Comparison of ENCODE assay signal across 23 mouse cellular contexts in the genomic region with DNA sequence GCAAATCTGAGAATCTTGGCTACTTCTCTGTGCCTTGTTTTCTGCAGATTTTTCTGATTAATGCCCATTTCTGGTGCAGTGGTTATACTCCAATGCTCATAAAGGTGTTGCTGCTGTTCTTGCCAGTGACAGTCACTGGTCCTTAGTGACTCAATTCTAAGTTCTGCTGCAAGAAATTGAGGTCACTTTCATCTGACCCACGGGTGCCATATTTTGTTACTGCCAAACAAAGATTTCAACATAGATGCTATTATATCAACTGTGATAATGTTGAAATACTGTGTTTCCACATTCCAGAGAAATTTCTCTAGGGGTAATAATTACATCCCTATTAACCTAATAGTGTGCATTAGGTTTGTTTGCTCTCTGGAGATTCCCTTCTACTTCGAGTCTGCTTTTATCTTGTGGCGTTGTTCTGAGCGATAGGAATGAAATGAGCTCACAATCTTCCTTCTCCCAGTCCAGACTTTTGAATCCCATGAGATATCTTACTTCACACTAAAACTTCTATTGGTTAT.
A peak's percentile ranks its signal among the peaks of the same experiment; 100 is the strongest.
DNase-seq lines count a peak whose midpoint lies in the region; ATAC-seq and TF ChIP-seq lines count a peak whose summit lies in the region.
"Had no signal": no experiment of that assay in that cellular context is flagged by ENCODE, and none has a peak within 500 bp of the region (broad histone marks: within the 10 kb centered on the region; RNA-seq: fewer than 3 reads in every experiment).

No protein-coding gene starts in this region.

- no peak overlapping the region for H3K4me3 ChIP-seq in lung, postnatal 0 days (ENCODE audit: low read depth, low read length)
- no peak overlapping the region for H3K4me3 ChIP-seq in cerebellum, adult 2 months (replicated peaks; ENCODE audit: insufficient read depth, low read depth, low read length)
- H3K4me3 ChIP-seq: embryonic facial prominence, embryonic 13.5 days; forebrain, embryonic 13.5 days; heart, embryonic 13.5 days had no signal

- no peaks in the 10 kb centered on the region for H3K36me3 ChIP-seq in lung, postnatal 0 days (ENCODE audit: insufficient read depth, low read length)
- H3K36me3 ChIP-seq: embryonic facial prominence, embryonic 13.5 days; G1E; heart, embryonic 13.5 days had no signal

- H3K27ac ChIP-seq in lung, postnatal 0 days (ENCODE audit: low read length): peak overlapping the region; percentile 54; the same call in 1 of the 2 replicates
- no peak overlapping the region for H3K27ac ChIP-seq in cerebellum, adult 2 months (ENCODE audit: insufficient read depth, low read length)
- H3K27ac ChIP-seq: embryonic facial prominence, embryonic 13.5 days; forebrain, embryonic 13.5 days; heart, embryonic 13.5 days had no signal

- no peak for TF ChIP-seq CTCF in Patski (IDR thresholded peaks at IDR 0.05)
- no peak for TF ChIP-seq CTCF in lung, postnatal 0 days (IDR thresholded peaks at IDR 0.05)
- no peak for TF ChIP-seq CTCF in cerebellum, adult 2 months (IDR thresholded peaks at IDR 0.05; ENCODE audit: borderline replicate concordance, insufficient read depth, low read depth, low read length)

- peak; percentile 93 for TF ChIP-seq EP300 in lung, postnatal 0 days (IDR thresholded peaks at IDR 0.05)

- no peaks in the 10 kb centered on the region for H3K9me3 ChIP-seq in lung, postnatal 0 days (ENCODE audit: low read length)
- H3K9me3 ChIP-seq: embryonic facial prominence, embryonic 13.5 days; forebrain, embryonic 13.5 days; G1E; heart, embryonic 13.5 days had no signal

- WGBS in lung, postnatal 0 days: 55% methylated on average over 4 of the region's 4 CpGs
- WGBS in cerebellum, adult 2 months: 91% methylated on average over 4 of the region's 4 CpGs

- TF ChIP-seq POLR2A in cerebellum, adult 2 months (IDR thresholded peaks at IDR 0.05; ENCODE audit: borderline replicate concordance, insufficient read depth, low read length): no peak

- no peaks in the 10 kb centered on the region for H3K27me3 ChIP-seq in Patski
- H3K27me3 ChIP-seq in lung, postnatal 0 days (replicated peaks; ENCODE audit: insufficient read depth, low read length): no peaks in the 10 kb centered on the region
- no peaks in the 10 kb centered on the region for H3K27me3 ChIP-seq in cerebellum, adult 2 months (ENCODE audit: control insufficient read depth, insufficient read depth, low read length)
- H3K27me3 ChIP-seq: embryonic facial prominence, embryonic 13.5 days; forebrain, embryonic 13.5 days; heart, embryonic 13.5 days had no signal

- peak; percentile 10 for DNase-seq in adrenal gland, adult 2 months
- DNase-seq in adrenal gland, postnatal 4 days (ENCODE audit: low spot score in 2 of 2): no peak
- no peak for DNase-seq in Patski (ENCODE audit: low read depth, low spot score)
- peak; percentile 73 for DNase-seq in lung, postnatal 0 days (ENCODE audit: low spot score)
- DNase-seq in lung, postnatal 36 days: peak; percentile 66
- DNase-seq in frontal cortex, adult 2 months (ENCODE audit: extremely low spot score in 1 of 2, low spot score in 1 of 2): no peak
- no peak for DNase-seq in cerebellum, adult 2 months
- DNase-seq: adrenal gland, postnatal 36 days; B cell, adult 2 months; cerebellum, adult 11-12 months; cerebellum, adult 9-11 months; cerebellum, postnatal 36 days; forebrain, postnatal 0 days; gastrocnemius, postnatal 36 days; heart, adult 11 months; heart, postnatal 36 days had no signal

- no peak overlapping the region for H3K4me2 ChIP-seq in lung, postnatal 0 days (replicated peaks; ENCODE audit: low read depth, low read length)
- H3K4me2 ChIP-seq: embryonic facial prominence, embryonic 13.5 days; forebrain, embryonic 13.5 days; heart, embryonic 13.5 days had no signal

- in situ Hi-C loops in Patski (cut with MboI; ENCODE audit: low pct_unique_long_range_greater_than_20kb): no loop called here

- CTCF ChIA-PET in Patski (lab: Charles Lee): interaction anchor here (1.0 to 1.4 kb wide), 2 partner anchors 8 to 15 kb away, joined by 3 to 5 read pairs; no protein-coding TSS in a partner anchor

- POLR2A ChIA-PET in Patski (lab: Charles Lee): no interaction called here

- H3K9ac ChIP-seq in lung, postnatal 0 days (replicated peaks; ENCODE audit: low read depth): no peak overlapping the region
- H3K9ac ChIP-seq: embryonic facial prominence, embryonic 13.5 days; forebrain, embryonic 13.5 days; forebrain, postnatal 0 days; heart, embryonic 13.5 days had no signal

- no peaks in the 10 kb centered on the region for H3K4me1 ChIP-seq in lung, postnatal 0 days (ENCODE audit: insufficient read depth, low read depth, low read length)
- H3K4me1 ChIP-seq in cerebellum, adult 2 months (ENCODE audit: control insufficient read depth, insufficient read depth, low read length): no peaks in the 10 kb centered on the region
- H3K4me1 ChIP-seq: embryonic facial prominence, embryonic 13.5 days; forebrain, embryonic 13.5 days; heart, embryonic 13.5 days had no signal

- peak; percentile 47 for ATAC-seq in Patski
- peak; percentile 68 for ATAC-seq in lung, postnatal 0 days
- ATAC-seq: CD4-positive, CD25-positive, alpha-beta regulatory T cell, adult 4 months; forebrain, embryonic 13.5 days; forebrain, postnatal 0 days; hindbrain, embryonic 16.5 days; inflammation-experienced regulatory T-cells, adult 6 months had no signal

Comparison
In these comparisons a context has a peak if more than half of its experiments do, and no peak if none do; other contexts are left out.
1. DNase-seq: peak in adrenal gland, adult 2 months (single experiment), lung, postnatal 0 days (single experiment) and lung, postnatal 36 days (single experiment); none in adrenal gland, postnatal 4 days (0 of 2), Patski (single experiment), frontal cortex, adult 2 months (0 of 2) and cerebellum, adult 2 months (0 of 2).